Mouse (Mus musculus) heart, postnatal 0 days (tissue): ENCODE measurements around the gene Tnfrsf8. TPM values are rescaled to one million over a fixed set of nuclear protein-coding genes. Genes with fewer than 3 reads are reported as not detected.

Source experiments
- ATAC-seq: fragments of 200-750 bp; cut with Nextera tagmentation; 2 replicates; pipeline ENCODE4 v1.8.0; 2017; ENCODE audit warnings: low read depth, moderate number of reproducible peaks, moderate library complexity; ENCODE audit not compliant: insufficient read depth
- DNase-seq: peaks from one replicate; pipeline ENCODE4 v3.0.0-alpha.2; 2016; ENCODE audit warnings: low spot score
- H3K27ac ChIP-seq: fragments of 300-500 bp; sonication (generic); 2 replicates; pipeline ENCODE4 v1.5.1; 2014; ENCODE audit warnings: low read depth, mild to moderate bottlenecking
- H3K27me3 ChIP-seq: fragments of 300-500 bp; sonication (generic); 2 replicates; pipeline ENCODE4 v1.6.1; 2014; ENCODE audit warnings: low read length, mixed read lengths; ENCODE audit not compliant: control insufficient read depth, insufficient read depth
- H3K36me3 ChIP-seq: fragments of 300-500 bp; sonication (generic); replicated peaks from 2 replicates; pipeline ENCODE4 v1.6.1; 2014; ENCODE audit warnings: low read length, mixed read lengths; ENCODE audit not compliant: control insufficient read depth, insufficient read depth
- H3K4me1 ChIP-seq: fragments of 300-500 bp; sonication (generic); 2 replicates; pipeline ENCODE4 v1.6.1; 2014; ENCODE audit warnings: antibody characterized with exemption; ENCODE audit not compliant: control insufficient read depth, insufficient read depth
- H3K4me2 ChIP-seq: fragments of 300-500 bp; sonication (generic); 2 replicates; pipeline ENCODE4 v1.6.1; 2014; ENCODE audit warnings: low read depth, mild to moderate bottlenecking, low read length, moderate library complexity
- H3K4me3 ChIP-seq: fragments of 300-500 bp; sonication (generic); 2 replicates; pipeline ENCODE4 v1.5.1; 2014; ENCODE audit warnings: low read depth, low read length
- H3K9ac ChIP-seq: fragments of 300-500 bp; sonication (generic); replicated peaks from 2 replicates; pipeline ENCODE4 v1.6.1; 2014; ENCODE audit warnings: low read depth, low read length, mixed read lengths
- H3K9me3 ChIP-seq: fragments of 300-500 bp; sonication (generic); replicated peaks from 2 replicates; pipeline ENCODE4 v1.6.1; 2016; ENCODE audit warnings: low read length; ENCODE audit not compliant: control insufficient read depth
- CTCF ChIP-seq: IDR thresholded peaks from 2 replicates; pipeline ENCODE4 v1.5.1; 2016; ENCODE audit warnings: antibody characterized with exemption, control low read depth, low read depth
- EP300 ChIP-seq: IDR thresholded peaks from 2 replicates; pipeline ENCODE4 v1.6.1; 2016; ENCODE audit warnings: antibody characterized with exemption, low read depth
- WGBS: fragments of 180-500 bp; shearing (Covaris S2); extraction: QIAGEN DNeasy Blood & Tissue Kit; methylation state at CpG from one replicate; pipeline ENCODE4 v1.1.7; 2014; 5-methylcytosine and 5-hydroxymethylcytosine counted together
- polyA plus RNA-seq: library from polyadenylated mRNA; unstranded; fragments of >200 nt; fragmentation: Nextera tagmentation; extraction: Ambion mirVana; gene quantifications from 2 replicates; pipeline ENCODE4 v1.2.1, GENCODE M21; 2015
- total RNA-seq: library from RNA; depleted of rRNA; stranded (reverse); fragments of >200 nt; gene quantifications from 2 replicates; pipeline ENCODE4 v1.2.3, GENCODE M21; 2014; ENCODE audit warnings: low replicate concordance

Gene Tnfrsf8
- total and polyA plus RNA-seq, 2 experiments from 2014 or later = 0.04 TPM; not detected in 1

DNA sequence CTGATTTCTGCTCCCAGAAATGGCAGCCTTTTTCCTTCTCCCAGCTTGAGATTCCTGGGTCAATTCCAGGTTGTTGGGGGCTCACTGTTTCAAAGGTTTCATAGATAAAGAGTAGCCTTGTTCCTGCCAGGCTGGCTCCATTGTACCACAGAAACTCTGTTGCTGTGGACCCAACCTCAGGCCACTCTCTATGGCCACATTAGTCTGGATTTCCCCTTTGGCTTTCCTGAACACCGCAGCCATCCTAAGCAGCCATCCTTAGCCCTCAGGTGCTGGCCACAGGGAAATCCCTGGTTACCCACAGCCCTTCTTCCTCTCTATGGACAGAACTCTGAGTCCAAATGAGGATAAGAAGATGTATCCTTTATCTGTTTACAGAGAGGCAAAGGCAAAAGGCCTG lies 30.0 kb upstream of the Tnfrsf8 start:
- ATAC-seq (no peak), DNase-seq (no peak)
- WGBS = 95% methylated on average over 1 of the region's 1 CpGs
- Histone ChIP-seq H3K4me3 (no peak overlapping the region), H3K9ac (no peak overlapping the region), H3K4me2 (no peak overlapping the region), H3K36me3 (no peaks in the 10 kb centered on the region), H3K4me1 (no peaks in the 10 kb centered on the region), H3K27ac (no peak overlapping the region), H3K27me3 (no peaks in the 10 kb centered on the region), H3K9me3 (no peaks in the 10 kb centered on the region)
- no peak for TF ChIP-seq CTCF
- TF ChIP-seq EP300 = no peak

DNA sequence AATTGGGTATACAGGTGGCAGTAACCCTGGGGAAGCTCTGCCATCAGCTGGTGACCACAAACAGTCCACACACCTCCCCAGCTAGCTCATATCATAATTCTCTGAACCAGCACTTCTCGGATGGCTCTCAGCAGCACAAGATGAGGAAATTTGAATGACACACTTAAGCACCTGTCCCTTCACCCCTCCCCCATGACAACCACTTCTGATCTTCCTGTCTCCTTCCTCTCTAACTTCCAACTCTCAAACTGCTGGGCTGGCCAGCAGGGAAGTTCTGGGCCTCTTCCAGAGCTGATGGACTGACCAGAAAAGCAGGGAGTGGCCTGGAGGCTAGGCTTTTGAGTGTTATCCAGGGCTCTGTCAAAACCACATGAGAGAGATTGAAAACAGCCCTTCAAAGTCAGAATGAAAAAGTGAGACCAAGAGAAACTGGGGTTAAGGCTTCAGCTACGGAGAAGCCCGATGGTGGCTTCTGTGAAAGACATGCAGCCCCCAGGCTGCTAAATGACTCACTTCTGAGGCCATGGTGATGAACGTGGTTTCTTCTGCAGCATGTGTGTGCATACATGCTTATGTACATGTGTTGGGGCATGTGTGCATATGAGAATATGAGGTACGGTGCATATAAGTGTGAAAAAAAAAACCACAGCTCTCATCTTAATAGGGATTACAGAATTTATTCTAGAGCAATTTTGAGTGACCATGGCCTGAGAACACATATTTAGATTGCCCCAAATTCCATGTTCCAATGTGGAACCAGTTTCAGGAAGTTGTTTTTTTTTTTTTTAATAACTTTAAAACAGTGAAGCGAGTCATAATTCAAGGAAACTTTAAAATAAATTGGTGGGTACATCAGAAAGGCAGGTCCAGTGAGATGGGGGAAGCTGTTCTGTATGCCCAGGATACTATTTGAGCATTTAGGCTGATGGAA lies 27.2 kb upstream of the Tnfrsf8 start:
- no peak overlapping the region for H3K9ac ChIP-seq
- ATAC-seq = no peak
- H3K4me3 ChIP-seq = no peak overlapping the region
- H3K27me3 ChIP-seq = no peaks in the 10 kb centered on the region
- H3K4me1 ChIP-seq = no peaks in the 10 kb centered on the region
- 66% methylated on average over 6 of the region's 6 CpGs for WGBS
- no peak overlapping the region; the same call in 1 of the 2 replicates for H3K27ac ChIP-seq
- no peak for TF ChIP-seq CTCF
- TF ChIP-seq EP300 = no peak
- no peaks in the 10 kb centered on the region for H3K36me3 ChIP-seq
- DNase-seq = no peak
- no peaks in the 10 kb centered on the region for H3K9me3 ChIP-seq
- no peak overlapping the region for H3K4me2 ChIP-seq

DNA sequence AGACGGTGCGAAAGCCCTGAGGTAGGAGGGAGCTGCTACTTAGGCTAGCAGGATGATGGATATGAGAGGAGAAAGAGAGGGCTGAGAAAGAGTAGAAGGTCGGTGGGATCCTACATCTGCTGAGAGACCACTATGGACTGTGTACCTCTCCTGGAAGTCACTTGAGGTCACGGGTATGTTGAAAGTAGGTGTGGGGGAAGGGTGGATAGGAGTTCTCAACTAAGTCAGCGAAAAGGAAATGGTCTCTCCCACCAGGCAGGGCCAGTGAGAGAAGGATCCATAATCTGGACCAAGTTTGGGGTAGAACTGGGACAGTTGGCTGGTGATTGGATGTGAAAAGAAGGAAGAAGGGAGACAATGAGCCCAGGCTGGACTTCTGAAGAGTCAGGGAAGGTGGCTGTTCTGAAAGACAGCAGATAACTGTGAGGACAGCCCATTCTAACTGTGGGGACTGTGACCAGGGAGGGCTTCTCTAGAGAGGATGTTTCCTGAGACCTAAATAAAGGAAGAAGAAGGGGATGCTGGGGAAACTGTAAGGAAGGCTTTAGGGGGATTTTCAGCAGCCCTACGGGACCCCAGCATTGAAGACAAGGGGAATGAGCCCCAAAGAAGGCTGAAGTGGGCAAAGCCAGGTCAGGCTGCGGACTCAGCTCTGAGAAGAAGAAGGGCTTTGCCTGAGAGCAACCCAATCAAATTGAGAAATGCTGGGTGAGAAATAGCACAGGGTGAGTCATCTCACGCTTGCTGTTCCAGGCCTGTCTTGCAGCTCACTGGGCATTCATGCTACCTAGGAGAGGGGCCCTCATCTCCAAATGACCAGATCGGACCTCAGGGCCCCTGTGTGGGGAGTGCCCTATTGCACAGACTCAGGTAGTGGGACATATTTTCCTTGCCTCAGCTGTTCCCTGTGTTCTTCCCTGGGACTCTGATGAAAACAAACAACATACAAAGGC lies 23.2 kb upstream of the Tnfrsf8 start:
- ATAC-seq (no peak), DNase-seq (no peak)
- Histone ChIP-seq H3K4me1 (no peaks in the 10 kb centered on the region), H3K27me3 (no peaks in the 10 kb centered on the region), H3K4me3 (no peak overlapping the region), H3K9ac (no peak overlapping the region), H3K36me3 (no peaks in the 10 kb centered on the region), H3K27ac (no peak overlapping the region), H3K9me3 (no peaks in the 10 kb centered on the region), H3K4me2 (no peak overlapping the region)
- TF ChIP-seq EP300 = no peak
- TF ChIP-seq CTCF = no peak
- 74% methylated on average over 9 of the region's 9 CpGs for WGBS

DNA sequence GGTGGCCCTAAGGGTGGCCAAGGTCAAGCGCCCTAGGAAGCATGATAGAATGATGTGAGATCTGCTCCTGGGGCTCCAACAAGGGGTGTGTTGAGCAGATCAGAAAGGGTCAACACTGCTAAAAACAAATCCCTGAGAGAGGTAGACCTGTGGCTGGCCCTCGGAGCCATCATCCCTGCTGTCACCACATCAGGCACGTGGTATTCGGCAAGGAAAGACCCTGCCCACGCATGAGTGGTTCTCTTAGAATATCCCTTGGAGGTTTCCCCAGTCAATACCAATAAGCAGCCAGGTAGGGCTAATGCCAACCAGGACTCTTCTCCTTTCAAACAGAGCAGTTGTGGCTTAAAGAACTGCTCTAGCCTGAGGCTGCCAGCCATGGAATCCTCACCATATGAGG lies 21.6 kb upstream of the Tnfrsf8 start:
- 70% methylated on average over 5 of the region's 5 CpGs for WGBS
- Histone ChIP-seq H3K36me3 (no peaks in the 10 kb centered on the region), H3K27me3 (no peaks in the 10 kb centered on the region), H3K4me1 (no peaks in the 10 kb centered on the region), H3K9ac (no peak overlapping the region), H3K4me3 (no peak overlapping the region), H3K27ac (no peak overlapping the region), H3K9me3 (no peaks in the 10 kb centered on the region), H3K4me2 (no peak overlapping the region)
- ATAC-seq = no peak
- TF ChIP-seq CTCF (no peak), EP300 (no peak)
- no peak for DNase-seq

DNA sequence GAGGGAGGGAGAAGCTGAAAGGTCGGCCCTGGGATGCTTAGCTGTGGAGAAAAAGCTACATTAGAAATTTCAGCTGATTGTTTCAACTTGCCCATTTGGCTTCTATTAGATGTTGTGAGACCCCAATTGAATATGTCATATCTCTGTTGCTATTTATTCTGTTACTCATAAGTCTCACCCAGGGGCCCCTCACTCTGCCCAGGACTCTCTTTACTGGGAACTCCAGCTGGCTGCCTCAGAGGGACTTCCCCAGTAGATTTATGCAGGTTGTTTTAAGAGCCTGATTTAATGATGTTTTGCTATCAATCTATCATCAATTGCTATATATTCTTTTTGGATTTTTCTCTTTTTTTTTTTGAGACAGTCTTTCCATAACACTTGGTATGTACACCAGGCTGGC lies 21.1 kb upstream of the Tnfrsf8 start:
- H3K4me2 ChIP-seq = no peak overlapping the region
- no peak overlapping the region for H3K27ac ChIP-seq
- no peaks in the 10 kb centered on the region for H3K9me3 ChIP-seq
- ATAC-seq (no peak), DNase-seq (no peak)
- 67% methylated on average over 1 of the region's 1 CpGs for WGBS
- no peak for TF ChIP-seq CTCF
- no peak for TF ChIP-seq EP300
- no peaks in the 10 kb centered on the region for H3K36me3 ChIP-seq
- no peaks in the 10 kb centered on the region for H3K27me3 ChIP-seq
- no peaks in the 10 kb centered on the region for H3K4me1 ChIP-seq
- no peak overlapping the region for H3K9ac ChIP-seq
- H3K4me3 ChIP-seq = no peak overlapping the region
